Mouse (Mus musculus): ENCODE measurements around the gene Gm38655. TPM values are rescaled to one million over a fixed set of nuclear protein-coding genes. Genes with fewer than 3 reads are reported as not detected.

The Gm38655 gene
- polyA plus RNA-seq, 2 experiments, result not detected

GRCm38 (mm10) chr17:25221821-25222503 lies 46.7 kb upstream of the Gm38655 start:
- Histone ChIP-seq H3K27me3 (ENCODE audit: control insufficient read depth, insufficient read depth, low read length) (no peaks in the 10 kb centered on the region), H3K27ac (peak overlapping the region; percentile 92), H3K4me3 (ENCODE audit: insufficient read depth in 1 of 2, low read depth in 2 of 2, low read length in 2 of 2) (peak overlapping the region; percentile 64 to 97), H3K9me3 (ENCODE audit: control insufficient read depth, low read length) (no peaks in the 10 kb centered on the region), H3K36me3 (replicated peaks; ENCODE audit: control insufficient read depth, insufficient read depth, low read depth) (peaks cover 6% of the 10 kb centered on the region), H3K4me2 (ENCODE audit: low read depth) (peak overlapping the region; percentile 91), H3K9ac (replicated peaks) (peak overlapping the region; percentile 89), H3K4me1 (replicated peaks; ENCODE audit: control insufficient read depth in 2 of 2, insufficient read depth in 2 of 2, low read length in 1 of 2) (peaks cover 44 to 49% of the 10 kb centered on the region in 2 experiments)
- peak; percentile 78 for ATAC-seq (ENCODE audit: insufficient read depth)
- under 1% methylated on average over 27 of the region's 30 CpGs for WGBS (ENCODE audit: insufficient replicate concordance)
- peak; percentile 63 to 80 (median 65) for DNase-seq (ENCODE audit: low read depth in 3 of 3, low spot score in 3 of 3)
- TF ChIP-seq EP300 (IDR thresholded peaks at IDR 0.05; ENCODE audit: low read depth) (no peak), CTCF (IDR thresholded peaks at IDR 0.05; ENCODE audit: low read depth) (0 out of 2 replicates have a peak, but pooled peaks have one; percentile 15)

DNA sequence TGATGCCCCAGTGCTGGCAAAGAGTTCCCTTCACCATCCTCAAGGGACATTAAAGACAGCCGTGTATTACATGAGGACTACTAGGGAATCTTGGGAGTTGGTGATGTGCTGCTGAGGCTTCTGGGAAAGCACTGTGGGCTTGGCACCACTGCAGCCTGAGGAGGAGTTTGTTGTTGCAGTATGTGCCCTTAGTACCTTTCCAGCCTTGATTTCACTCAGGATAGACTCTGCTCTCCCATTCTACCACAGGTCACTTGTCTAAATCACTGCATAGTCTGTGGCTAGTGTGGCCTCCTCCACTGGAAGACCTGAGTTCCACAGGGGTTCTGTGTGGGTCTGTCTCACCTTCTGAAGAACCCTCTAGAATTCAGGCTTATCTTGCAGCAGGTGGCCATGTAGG lies 45.5 kb upstream of the Gm38655 start:
- no peaks in the 10 kb centered on the region for H3K27me3 ChIP-seq (ENCODE audit: control insufficient read depth, insufficient read depth, low read length)
- peaks cover 33 to 37% of the 10 kb centered on the region in 2 experiments for H3K4me1 ChIP-seq (replicated peaks; ENCODE audit: control insufficient read depth in 2 of 2, insufficient read depth in 2 of 2, low read length in 1 of 2)
- peak overlapping the region; percentile 1; the same call in 1 of the 2 replicates for H3K9ac ChIP-seq (replicated peaks)
- TF ChIP-seq EP300 (IDR thresholded peaks at IDR 0.05; ENCODE audit: low read depth), result no peak
- no peak for TF ChIP-seq CTCF (IDR thresholded peaks at IDR 0.05; ENCODE audit: low read depth)
- DNase-seq (ENCODE audit: low read depth in 3 of 3, low spot score in 3 of 3) (no peak), ATAC-seq (ENCODE audit: insufficient read depth) (no peak)
- 85% methylated on average over 1 of the region's 1 CpGs for WGBS (ENCODE audit: insufficient replicate concordance)
- peak overlapping the region; percentile 91 for H3K4me2 ChIP-seq (ENCODE audit: low read depth)
- H3K9me3 ChIP-seq (ENCODE audit: control insufficient read depth, low read length), result no peaks in the 10 kb centered on the region
- no peak overlapping the region; the same call in 1 of the 2 replicates for H3K27ac ChIP-seq
- H3K4me3 ChIP-seq (ENCODE audit: insufficient read depth in 1 of 2, low read depth in 2 of 2, low read length in 2 of 2), result no peak overlapping the region
- no peaks in the 10 kb centered on the region; the same call in none of the 2 replicates for H3K36me3 ChIP-seq (replicated peaks; ENCODE audit: control insufficient read depth, insufficient read depth, low read depth)

DNA sequence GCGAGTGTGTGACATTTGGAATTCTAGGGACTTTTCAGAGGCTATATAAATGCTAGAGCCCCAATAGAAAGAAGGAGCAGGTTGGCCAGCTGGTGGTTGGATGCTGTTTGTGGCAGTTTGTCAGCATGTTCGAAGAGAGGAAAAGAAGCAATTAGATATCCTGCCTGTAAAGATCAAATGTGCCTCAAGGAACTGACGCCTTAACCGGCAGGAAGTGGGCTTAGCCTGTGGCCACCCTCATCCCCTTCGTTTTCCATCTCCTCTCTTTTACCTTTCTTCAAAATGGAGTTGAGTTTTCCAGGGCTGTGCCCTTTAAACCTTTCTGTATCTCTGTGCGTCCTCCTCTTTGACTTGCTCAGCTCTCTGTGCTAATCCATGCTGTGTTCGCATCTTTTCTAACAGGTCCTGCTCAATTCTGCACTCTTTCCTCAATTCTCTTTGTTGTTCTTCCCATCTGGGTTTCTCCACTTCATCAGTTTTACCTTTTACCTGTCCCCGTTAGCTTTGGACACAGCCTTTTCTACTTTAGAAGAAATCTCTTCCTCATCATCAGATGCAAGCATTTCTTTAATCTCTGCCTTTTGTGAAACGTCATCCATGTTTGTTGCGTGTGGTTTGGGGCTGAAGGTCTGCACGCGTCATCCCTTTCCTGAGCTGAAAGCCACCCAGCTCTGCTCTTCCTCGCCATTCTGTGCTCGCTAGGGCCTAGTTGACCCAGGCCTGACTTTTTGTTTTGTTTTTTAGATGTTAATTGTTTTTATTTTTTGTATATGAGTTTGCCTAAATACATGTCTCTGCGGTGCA lies 44.4 kb upstream of the Gm38655 start:
- no peak overlapping the region for H3K4me2 ChIP-seq (ENCODE audit: low read depth)
- peaks cover 23 to 28% of the 10 kb centered on the region in 2 experiments for H3K4me1 ChIP-seq (replicated peaks; ENCODE audit: control insufficient read depth in 2 of 2, insufficient read depth in 2 of 2, low read length in 1 of 2)
- H3K27me3 ChIP-seq (ENCODE audit: control insufficient read depth, insufficient read depth, low read length), result no peaks in the 10 kb centered on the region
- DNase-seq (ENCODE audit: low read depth in 3 of 3, low spot score in 3 of 3) (no peak), ATAC-seq (ENCODE audit: insufficient read depth) (no peak)
- no peak overlapping the region for H3K27ac ChIP-seq
- no peak overlapping the region for H3K4me3 ChIP-seq (ENCODE audit: insufficient read depth in 1 of 2, low read depth in 2 of 2, low read length in 2 of 2)
- H3K36me3 ChIP-seq (replicated peaks; ENCODE audit: control insufficient read depth, insufficient read depth, low read depth), result no peaks in the 10 kb centered on the region; the same call in none of the 2 replicates
- TF ChIP-seq CTCF (IDR thresholded peaks at IDR 0.05; ENCODE audit: low read depth), result no peak
- no peak for TF ChIP-seq EP300 (IDR thresholded peaks at IDR 0.05; ENCODE audit: low read depth)
- WGBS (ENCODE audit: insufficient replicate concordance), result 79% methylated on average over 15 of the region's 15 CpGs
- H3K9me3 ChIP-seq (ENCODE audit: control insufficient read depth, low read length), result no peaks in the 10 kb centered on the region
- H3K9ac ChIP-seq (replicated peaks), result no peak overlapping the region

DNA sequence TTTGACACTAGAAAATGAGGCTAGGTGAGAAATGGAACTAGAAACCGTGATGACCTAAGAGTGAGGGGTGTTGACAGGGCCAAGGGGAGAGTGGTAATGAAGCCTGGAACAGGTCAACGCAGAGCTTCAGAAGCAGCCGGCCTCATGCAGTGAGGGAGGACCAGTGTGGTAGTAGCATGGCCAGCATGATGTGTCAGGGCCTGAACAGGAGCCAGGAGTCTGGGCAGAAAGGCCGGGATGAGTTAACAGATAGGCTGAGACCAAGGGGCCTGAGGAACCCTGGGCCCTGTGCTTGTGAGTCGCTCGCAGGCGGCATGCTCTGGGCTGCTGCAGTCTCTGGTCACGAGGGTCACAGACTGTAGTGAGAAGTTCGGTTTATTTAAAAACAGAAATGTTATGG lies 43.7 kb upstream of the Gm38655 start:
- DNase-seq (ENCODE audit: low read depth in 3 of 3, low spot score in 3 of 3) (no peak), ATAC-seq (ENCODE audit: insufficient read depth) (no peak)
- Histone ChIP-seq H3K9ac (replicated peaks) (no peak overlapping the region), H3K9me3 (ENCODE audit: control insufficient read depth, low read length) (no peaks in the 10 kb centered on the region), H3K4me2 (ENCODE audit: low read depth) (no peak overlapping the region), H3K27me3 (ENCODE audit: control insufficient read depth, insufficient read depth, low read length) (no peaks in the 10 kb centered on the region), H3K4me3 (ENCODE audit: insufficient read depth in 1 of 2, low read depth in 2 of 2, low read length in 2 of 2) (no peak overlapping the region), H3K4me1 (replicated peaks; ENCODE audit: control insufficient read depth in 2 of 2, insufficient read depth in 2 of 2, low read length in 1 of 2) (peaks cover 15 to 20% of the 10 kb centered on the region in 2 experiments), H3K27ac (no peak overlapping the region), H3K36me3 (replicated peaks; ENCODE audit: control insufficient read depth, insufficient read depth, low read depth) (no peaks in the 10 kb centered on the region; the same call in none of the 2 replicates)
- no peak for TF ChIP-seq CTCF (IDR thresholded peaks at IDR 0.05; ENCODE audit: low read depth)
- TF ChIP-seq EP300 (IDR thresholded peaks at IDR 0.05; ENCODE audit: low read depth), result no peak
- 76% methylated on average over 9 of the region's 9 CpGs for WGBS (ENCODE audit: insufficient replicate concordance)

GRCm38 (mm10) chr17:25215431-25215830 lies 40.2 kb upstream of the Gm38655 start:
- H3K27me3 ChIP-seq (ENCODE audit: control insufficient read depth, insufficient read depth, low read length), result no peaks in the 10 kb centered on the region
- no peak for DNase-seq (ENCODE audit: low read depth in 3 of 3, low spot score in 3 of 3)
- no peak for ATAC-seq (ENCODE audit: insufficient read depth)
- no peaks in the 10 kb centered on the region for H3K4me1 ChIP-seq (replicated peaks; ENCODE audit: control insufficient read depth in 2 of 2, insufficient read depth in 2 of 2, low read length in 1 of 2)
- H3K9me3 ChIP-seq (ENCODE audit: control insufficient read depth, low read length), result no peaks in the 10 kb centered on the region
- 76% methylated on average over 3 of the region's 3 CpGs for WGBS (ENCODE audit: insufficient replicate concordance)
- H3K27ac ChIP-seq, result no peak overlapping the region
- H3K9ac ChIP-seq (replicated peaks), result no peak overlapping the region
- H3K4me2 ChIP-seq (ENCODE audit: low read depth), result no peak overlapping the region
- no peak overlapping the region for H3K4me3 ChIP-seq (ENCODE audit: insufficient read depth in 1 of 2, low read depth in 2 of 2, low read length in 2 of 2)
- TF ChIP-seq CTCF (IDR thresholded peaks at IDR 0.05; ENCODE audit: low read depth) (no peak), EP300 (IDR thresholded peaks at IDR 0.05; ENCODE audit: low read depth) (no peak)
- H3K36me3 ChIP-seq (replicated peaks; ENCODE audit: control insufficient read depth, insufficient read depth, low read depth), result peaks cover 3% of the 10 kb centered on the region

Data from liver, embryonic 14.5 days (tissue).